Mouse (Mus musculus): ENCODE results near the gene Eri3.

- TF ChIP-seq CTCF (IDR thresholded peaks at IDR 0.05; ENCODE audit: borderline replicate concordance, insufficient read depth, low read depth, low read length) = no peak
- TF ChIP-seq POLR2A (IDR thresholded peaks at IDR 0.05; ENCODE audit: borderline replicate concordance, insufficient read depth, low read length) = no peak
Measured at GRCm38 (mm10) chr4:117556372-117556771, 6.2 kb downstream of the Eri3 start.

Measured in cerebellum, adult 2 months (tissue).